Mouse (Mus musculus) MEL (cell line): Measurements from ENCODE around the gene Ciz1. TPM values are rescaled to one million over a fixed set of nuclear protein-coding genes. Genes with fewer than 3 reads are reported as not detected.

ENCODE experiments used
- DNase-seq: peaks from one replicate; pipeline ENCODE4 v3.0.0; 2011; ENCODE audit warnings: low read depth, low spot score
- H3K27ac ChIP-seq: 2 replicates; pipeline ENCODE4 v1.5.1; 2012; ENCODE audit warnings: low read depth, mild to moderate bottlenecking, control low read depth, low read length, moderate library complexity; ENCODE audit not compliant: control insufficient read depth
- H3K27me3 ChIP-seq, 2 experiments: fragments of 150-350 bp in 1 of 2; sonication (generic) in 1 of 2; 2 replicates each; pipeline ENCODE4 v1.6.1; 2012; ENCODE audit warnings: low read length in 2 of 2, mild to moderate bottlenecking in 2 of 2, improper control_type of control experiment in 1 of 2, moderate library complexity in 1 of 2; ENCODE audit not compliant: insufficient read depth in 2 of 2, control insufficient read depth in 1 of 2
- H3K36me3 ChIP-seq, 2 experiments: 2 replicates each; pipeline ENCODE4 v1.6.1; 2012 to 2014; ENCODE audit warnings: low read length in 2 of 2, improper control_type of control experiment in 1 of 2, inconsistent platforms in 1 of 2, mild to moderate bottlenecking in 1 of 2; ENCODE audit not compliant: insufficient read depth in 2 of 2, control insufficient read depth in 1 of 2
- H3K4me1 ChIP-seq, 2 experiments: fragments of 150-350 bp in 1 of 2; sonication (generic) in 1 of 2; 2 replicates each; pipeline ENCODE4 v1.6.1; 2012; ENCODE audit warnings: low read length in 2 of 2, improper control_type of control experiment in 1 of 2, mild to moderate bottlenecking in 1 of 2; ENCODE audit not compliant: insufficient read depth in 2 of 2, control insufficient read depth in 1 of 2
- H3K4me3 ChIP-seq, 2 experiments: fragments of 150-350 bp in 1 of 2; sonication (generic) in 1 of 2; 2 replicates each; pipeline ENCODE4 v1.5.1; 2012; ENCODE audit warnings: low read depth in 2 of 2, low read length in 2 of 2, mild to moderate bottlenecking in 2 of 2, moderate library complexity in 2 of 2, control low read depth in 1 of 2, improper control_type of control experiment in 1 of 2; ENCODE audit not compliant: control insufficient read depth in 1 of 2, insufficient read depth in 1 of 2
- H3K79me2 ChIP-seq: 2 replicates; pipeline ENCODE4 v1.6.1; 2012; ENCODE audit warnings: mild to moderate bottlenecking, low read length, moderate library complexity; ENCODE audit not compliant: control insufficient read depth, poor library complexity, insufficient read depth
- H3K9ac ChIP-seq: 2 replicates; pipeline ENCODE4 v1.6.1; 2012; ENCODE audit warnings: low read depth, mild to moderate bottlenecking, control low read depth, low read length, moderate library complexity; ENCODE audit not compliant: control insufficient read depth, poor library complexity, severe bottlenecking
- H3K9me3 ChIP-seq: fragments of 150-350 bp; sonication (generic); replicated peaks from 2 replicates; pipeline ENCODE4 v1.6.1; 2012; ENCODE audit warnings: mild to moderate bottlenecking, low read length, improper control_type of control experiment, moderate library complexity; ENCODE audit not compliant: insufficient read depth
- BHLHE40 ChIP-seq: IDR thresholded peaks from 2 replicates; pipeline ENCODE4 v1.6.1; 2012; ENCODE audit warnings: low read depth, mild to moderate bottlenecking, inconsistent platforms, low read length, improper control_type of control experiment, borderline replicate concordance
- CHD2 ChIP-seq: IDR thresholded peaks from 2 replicates; pipeline ENCODE4 v1.6.1; 2011; ENCODE audit warnings: low read length, improper control_type of control experiment
- CTCF ChIP-seq, 3 experiments: IDR thresholded peaks in 2 of 3; conservative IDR thresholded peaks in 1 of 3; 2 replicates each; pipeline ENCODE4 v1.5.1; 2011 to 2012; ENCODE audit warnings: low read length in 3 of 3, low read depth in 2 of 3, mild to moderate bottlenecking in 2 of 3, improper control_type of control experiment in 1 of 3, inconsistent platforms in 1 of 3, mixed read lengths in 1 of 3, moderate library complexity in 1 of 3; ENCODE audit not compliant: control insufficient read depth in 1 of 3, insufficient read depth in 1 of 3, poor library complexity in 1 of 3, severe bottlenecking in 1 of 3
- E2F4 ChIP-seq: IDR thresholded peaks from 2 replicates; pipeline ENCODE4 v1.6.1; 2011; ENCODE audit warnings: low read depth, low read length, improper control_type of control experiment, borderline replicate concordance
- ELF1 ChIP-seq: IDR thresholded peaks from 2 replicates; pipeline ENCODE4 v1.6.1; 2014; ENCODE audit warnings: low read depth, mild to moderate bottlenecking, inconsistent platforms, low read length, improper control_type of control experiment, moderate library complexity
- EP300 ChIP-seq, 2 experiments: IDR thresholded peaks; 2 replicates each; pipeline ENCODE4 v1.6.1; 2011; ENCODE audit warnings: improper control_type of control experiment in 2 of 2, low read length in 2 of 2, low read depth in 1 of 2, mild to moderate bottlenecking in 1 of 2
- ETS1 ChIP-seq: IDR thresholded peaks from 2 replicates; pipeline ENCODE4 v1.6.1; 2012; ENCODE audit warnings: low read depth, mild to moderate bottlenecking, inconsistent platforms, low read length, improper control_type of control experiment, moderate library complexity
- GABPA ChIP-seq: IDR thresholded peaks from 2 replicates; pipeline ENCODE4 v1.6.1; 2012; ENCODE audit warnings: low read depth, mild to moderate bottlenecking, inconsistent platforms, low read length, improper control_type of control experiment, moderate library complexity
- GATA1 ChIP-seq: IDR thresholded peaks from 2 replicates; pipeline ENCODE4 v1.6.1; 2011; ENCODE audit warnings: low read depth, low read length, improper control_type of control experiment
- HCFC1 ChIP-seq: IDR thresholded peaks from 2 replicates; pipeline ENCODE4 v1.6.1; 2012; ENCODE audit warnings: low read depth, mild to moderate bottlenecking, inconsistent platforms, low read length, improper control_type of control experiment, moderate library complexity
- JUND ChIP-seq: IDR thresholded peaks from 2 replicates; pipeline ENCODE4 v1.6.1; 2011; ENCODE audit warnings: low read depth, mild to moderate bottlenecking, improper control_type of control experiment, low read length
- MAX ChIP-seq: IDR thresholded peaks from 2 replicates; pipeline ENCODE4 v1.6.1; 2011; ENCODE audit warnings: low read length, improper control_type of control experiment
- MAZ ChIP-seq: IDR thresholded peaks from 2 replicates; pipeline ENCODE4 v1.6.1; 2012; ENCODE audit warnings: low read depth, mild to moderate bottlenecking, inconsistent platforms, low read length, improper control_type of control experiment
- MEF2A ChIP-seq: IDR thresholded peaks from 2 replicates; pipeline ENCODE4 v1.6.1; 2014; ENCODE audit warnings: low read depth, mild to moderate bottlenecking, inconsistent platforms, low read length, improper control_type of control experiment; ENCODE audit not compliant: poor library complexity, insufficient replicate concordance, severe bottlenecking; ENCODE audit errors: extremely low read depth
- MXI1 ChIP-seq: IDR thresholded peaks from 2 replicates; pipeline ENCODE4 v1.6.1; 2011; ENCODE audit warnings: mild to moderate bottlenecking, low read depth, low read length, improper control_type of control experiment
- MYB ChIP-seq: IDR thresholded peaks from 2 replicates; pipeline ENCODE4 v1.6.1; 2011; ENCODE audit warnings: mild to moderate bottlenecking, low read depth, low read length, improper control_type of control experiment
- MYC ChIP-seq: IDR thresholded peaks from 2 replicates; pipeline ENCODE4 v1.6.1; 2011; ENCODE audit warnings: low read depth, mild to moderate bottlenecking, low read length, improper control_type of control experiment, moderate library complexity
- NELFE ChIP-seq: IDR thresholded peaks from 2 replicates; pipeline ENCODE4 v1.6.1; 2011; ENCODE audit warnings: low read depth, low read length, improper control_type of control experiment
- NRF1 ChIP-seq: IDR thresholded peaks from 2 replicates; pipeline ENCODE4 v1.6.1; 2014; ENCODE audit warnings: low read depth, mild to moderate bottlenecking, inconsistent platforms, low read length, improper control_type of control experiment, moderate library complexity; ENCODE audit not compliant: poor library complexity, insufficient read depth, severe bottlenecking
- POLR2AphosphoS2 ChIP-seq: IDR thresholded peaks from 2 replicates; pipeline ENCODE4 v1.6.1; 2011; ENCODE audit warnings: low read length, improper control_type of control experiment
- POLR2AphosphoS5 ChIP-seq: IDR thresholded peaks from 2 replicates; pipeline ENCODE4 v1.6.1; 2012; ENCODE audit warnings: low read depth, borderline replicate concordance, mild to moderate bottlenecking, inconsistent platforms, low read length, moderate library complexity, mixed read lengths
- RAD21 ChIP-seq: IDR thresholded peaks from 2 replicates; pipeline ENCODE4 v1.6.1; 2011; ENCODE audit warnings: mild to moderate bottlenecking, low read depth, low read length, improper control_type of control experiment
- TAL1 ChIP-seq: IDR thresholded peaks from 2 replicates; pipeline ENCODE4 v1.6.1; 2012; ENCODE audit warnings: mild to moderate bottlenecking, inconsistent platforms, low read length, moderate library complexity, mixed read lengths
- TBP ChIP-seq: IDR thresholded peaks from 2 replicates; pipeline ENCODE4 v1.8.0; 2011; ENCODE audit warnings: low read depth, low read length, improper control_type of control experiment
- TCF12 ChIP-seq: IDR thresholded peaks from 2 replicates; pipeline ENCODE4 v1.6.1; 2014; ENCODE audit warnings: low read depth, mild to moderate bottlenecking, inconsistent platforms, low read length, improper control_type of control experiment, moderate library complexity
- USF1 ChIP-seq: IDR thresholded peaks from 2 replicates; pipeline ENCODE4 v1.6.1; 2014; ENCODE audit warnings: low read depth, mild to moderate bottlenecking, inconsistent platforms, low read length, improper control_type of control experiment, moderate library complexity
- ZC3H11A ChIP-seq: IDR thresholded peaks from 2 replicates; pipeline ENCODE4 v1.6.1; 2012; ENCODE audit warnings: low read depth, mild to moderate bottlenecking, inconsistent platforms, low read length, improper control_type of control experiment
- ZKSCAN1 ChIP-seq: IDR thresholded peaks from 2 replicates; pipeline ENCODE4 v1.6.1; 2012; ENCODE audit warnings: low read depth, mild to moderate bottlenecking, inconsistent platforms, low read length, improper control_type of control experiment, moderate library complexity
- ZMIZ1 ChIP-seq: IDR thresholded peaks from 2 replicates; pipeline ENCODE4 v1.6.1; 2012; ENCODE audit warnings: low read depth, mild to moderate bottlenecking, inconsistent platforms, low read length, improper control_type of control experiment, moderate library complexity
- ZNF384 ChIP-seq: IDR thresholded peaks from 2 replicates; pipeline ENCODE4 v1.6.1; 2012; ENCODE audit warnings: low read depth, mild to moderate bottlenecking, inconsistent platforms, low read length, improper control_type of control experiment
- polyA plus RNA-seq, 2 experiments: library from polyadenylated mRNA; stranded (reverse) in 1 of 2; unstranded in 1 of 2; fragments of >175 nt in 1 of 2; fragments of >200 nt in 1 of 2; gene quantifications; 2 replicates each; pipeline versions ENCODE4 v1.2.1 to v1.2.4; 2012; ENCODE audit warnings: low replicate concordance in 2 of 2, low read depth in 1 of 2; ENCODE audit not compliant: insufficient read length in 2 of 2, insufficient read depth in 1 of 2, missing spikeins in 1 of 2
- total RNA-seq: library from RNA; depleted of rRNA; stranded (reverse); fragments of 300-350 nt; gene quantifications from 2 replicates; pipeline ENCODE4 v1.2.3, GENCODE M21; 2012

Gene Ciz1
- total and polyA plus RNA-seq, 3 experiments = 20.7 to 99.8 TPM; not detected in 1

DNA sequence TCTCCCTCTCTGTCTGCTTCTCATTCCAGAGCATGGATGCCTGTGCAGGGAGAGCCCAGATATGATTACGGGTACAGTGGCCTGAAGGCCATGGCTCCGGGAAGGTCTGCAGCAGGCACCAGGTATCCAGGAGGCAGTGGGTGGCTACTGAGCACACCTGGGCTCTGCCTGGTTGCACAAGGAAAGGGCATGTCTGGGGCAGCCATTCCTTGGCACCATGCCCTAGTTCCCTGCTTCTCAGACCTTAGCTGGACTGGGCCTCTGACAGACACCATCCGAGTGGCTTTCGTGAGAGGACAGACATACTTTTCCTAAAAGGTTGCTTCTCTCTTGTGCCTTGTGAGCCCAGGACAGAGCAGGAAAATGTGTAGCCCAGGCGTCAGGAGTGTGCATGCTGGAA, 39.9 kb downstream of the Ciz1 start:
- TF ChIP-seq ZC3H11A (no peak), TCF12 (no peak), ZKSCAN1 (no peak), ZMIZ1 (no peak), TAL1 (no peak), ETS1 (no peak), ELF1 (no peak), BHLHE40 (no peak), MYB (no peak), HCFC1 (no peak), POLR2AphosphoS2 (no peak), ZNF384 (no peak), MAX (no peak)
- Histone ChIP-seq H3K4me1 (peaks cover 0 to 3% of the 10 kb centered on the region in 2 experiments; a peak in 1 of 4 replicates), H3K4me3 (no peak overlapping the region), H3K36me3 (no peaks in the 10 kb centered on the region), H3K9ac (no peak overlapping the region), H3K9me3 (no peaks in the 10 kb centered on the region), H3K27ac (no peak overlapping the region), H3K79me2 (peaks cover 10% of the 10 kb centered on the region), H3K27me3 (peaks cover 2 to 3% of the 10 kb centered on the region in 2 experiments; a peak in 3 of 4 replicates)
- DNase-seq = no peak

DNA sequence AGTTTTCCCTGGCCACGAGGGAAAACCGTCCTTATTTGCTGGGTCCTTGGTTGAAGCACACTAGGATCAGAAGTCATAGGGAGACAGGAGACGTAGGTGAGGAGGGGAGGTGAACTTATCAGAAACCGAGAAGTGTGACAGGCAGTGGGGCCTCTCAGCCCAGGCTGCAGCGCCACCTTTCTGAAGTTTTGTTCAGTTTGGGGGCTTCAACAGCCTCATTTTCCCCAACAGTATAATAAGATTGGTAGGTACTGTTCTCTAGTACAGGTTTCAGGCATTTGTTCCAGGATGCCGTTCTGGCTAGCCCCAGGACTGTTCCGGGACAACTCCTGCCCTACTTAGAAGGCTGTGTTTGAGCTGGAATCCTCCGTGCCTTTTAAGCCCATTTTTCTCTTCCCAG, 42.8 kb downstream of the Ciz1 start:
- Histone ChIP-seq H3K9me3 (no peaks in the 10 kb centered on the region), H3K27ac (peak overlapping the region; percentile 87), H3K4me3 (peak overlapping the region; percentile 74 to 83), H3K4me1 (peaks cover 0 to 7% of the 10 kb centered on the region in 2 experiments; a peak in 1 of 4 replicates), H3K36me3 (no peaks in the 10 kb centered on the region), H3K9ac (peak overlapping the region; percentile 92), H3K27me3 (no peaks in the 10 kb centered on the region; a peak in 1 of 4 replicates), H3K79me2 (peaks cover 10% of the 10 kb centered on the region)
- peak; percentile 85 for DNase-seq
- TF ChIP-seq NRF1 (no peak), GATA1 (0 out of 2 replicates have a peak, but pooled peaks have one; percentile 13), TBP (no peak), NELFE (no peak), ELF1 (peak; percentile 47; the same call in 1 of the 2 replicates), MEF2A (no peak), MYC (peak; percentile 33; the same call in 1 of the 2 replicates), MYB (0 out of 2 replicates have a peak, but pooled peaks have one; percentile 8), TCF12 (no peak), BHLHE40 (peak; percentile 35; the same call in 1 of the 2 replicates), POLR2AphosphoS5 (no peak), CTCF (IDR thresholded peaks at IDR 0.05 in 2 of 3, conservative IDR thresholded peaks at IDR 0.05 in 1 of 3; ENCODE audit: control insufficient read depth in 1 of 3, insufficient read depth in 1 of 3, low read depth in 2 of 3, low read length in 3 of 3, poor library complexity in 1 of 3, severe bottlenecking in 1 of 3) (peak; percentile 43 to 75 (median 70)), JUND (no peak), MAZ (peak; percentile 76), CHD2 (no peak), GABPA (no peak), MXI1 (no peak), USF1 (no peak), E2F4 (0 out of 2 replicates have a peak, but pooled peaks have one; percentile 26), TAL1 (no peak), MAX (0 out of 2 replicates have a peak, but pooled peaks have one; percentile 35), RAD21 (peak; percentile 63), ZKSCAN1 (no peak), ZNF384 (no peak), ZMIZ1 (peak; percentile 36; the same call in 1 of the 2 replicates), EP300 (IDR thresholded peaks at IDR 0.05; ENCODE audit: low read depth in 1 of 2, low read length in 2 of 2) (peak in 1 of 2 experiments; percentile 33; a peak in 1 of 4 replicates)
